Mouse (Mus musculus): ENCODE results near the gene Atp1a1. TPM values are rescaled to one million over a fixed set of nuclear protein-coding genes. Genes with fewer than 3 reads are reported as not detected.

Gene Atp1a1
- polyA plus RNA-seq, 1 experiment from 2014 or later, result 89.9 TPM

DNA sequence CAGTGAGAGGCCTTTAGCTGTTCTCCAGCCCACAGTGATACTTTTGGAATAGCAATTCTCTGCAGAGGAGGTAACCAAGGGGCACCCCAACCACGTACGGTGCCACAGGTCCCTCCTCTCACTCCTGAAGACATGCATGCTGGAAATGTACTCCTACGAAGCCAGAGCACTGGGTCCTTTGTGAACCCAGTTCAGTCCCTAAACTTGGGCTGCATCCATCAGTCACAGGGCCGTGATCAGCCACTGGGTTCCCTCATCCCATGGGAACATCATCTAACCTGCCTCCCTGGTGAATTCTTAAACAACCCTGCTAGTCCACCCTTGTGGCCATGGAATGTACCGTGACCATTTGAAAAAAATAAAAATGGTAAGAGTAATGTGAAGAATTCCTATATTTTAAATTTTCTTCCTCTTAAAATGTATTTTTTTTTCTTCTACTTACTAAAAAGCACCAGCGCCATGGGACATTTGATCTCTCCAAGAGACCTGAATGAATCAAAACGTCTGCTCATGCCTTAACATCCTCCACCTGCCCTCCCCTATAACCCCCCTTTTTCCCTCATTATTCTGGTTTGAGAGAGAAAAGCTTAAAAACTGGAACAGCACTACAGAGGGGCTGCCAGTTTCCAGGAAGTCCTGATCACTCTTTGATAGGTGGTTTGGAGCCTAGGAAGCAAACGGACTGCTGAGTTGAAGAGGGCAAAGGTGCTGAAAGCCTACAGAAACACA is 5.1 kb downstream of the Atp1a1 start:
- no peak overlapping the region for H3K4me2 ChIP-seq (replicated peaks; ENCODE audit: low read depth, low read length)
- no peak overlapping the region for H3K9ac ChIP-seq (ENCODE audit: low read depth, low read length)
- no peak overlapping the region for H3K4me3 ChIP-seq (ENCODE audit: low read depth, low read length)
- no peaks in the 10 kb centered on the region; the same call in 1 of the 2 replicates for H3K4me1 ChIP-seq (replicated peaks; ENCODE audit: control insufficient read depth, insufficient read depth, low read length)
- H3K27ac ChIP-seq (ENCODE audit: low read depth, low read length), result no peak overlapping the region
- H3K27me3 ChIP-seq (ENCODE audit: control insufficient read depth, insufficient read depth, low read length), result no peaks in the 10 kb centered on the region
- H3K9me3 ChIP-seq (ENCODE audit: control insufficient read depth, low read length), result no peaks in the 10 kb centered on the region
- 0 out of 2 replicates have a peak, but pooled peaks cover 2% of the 10 kb centered on the region for H3K36me3 ChIP-seq (ENCODE audit: control insufficient read depth, insufficient read depth, low read length)
- ATAC-seq (ENCODE audit: low FRiP score), result no peak
- DNase-seq (ENCODE audit: low spot score), result no peak
- 70% methylated on average over 8 of the region's 8 CpGs for WGBS

DNA sequence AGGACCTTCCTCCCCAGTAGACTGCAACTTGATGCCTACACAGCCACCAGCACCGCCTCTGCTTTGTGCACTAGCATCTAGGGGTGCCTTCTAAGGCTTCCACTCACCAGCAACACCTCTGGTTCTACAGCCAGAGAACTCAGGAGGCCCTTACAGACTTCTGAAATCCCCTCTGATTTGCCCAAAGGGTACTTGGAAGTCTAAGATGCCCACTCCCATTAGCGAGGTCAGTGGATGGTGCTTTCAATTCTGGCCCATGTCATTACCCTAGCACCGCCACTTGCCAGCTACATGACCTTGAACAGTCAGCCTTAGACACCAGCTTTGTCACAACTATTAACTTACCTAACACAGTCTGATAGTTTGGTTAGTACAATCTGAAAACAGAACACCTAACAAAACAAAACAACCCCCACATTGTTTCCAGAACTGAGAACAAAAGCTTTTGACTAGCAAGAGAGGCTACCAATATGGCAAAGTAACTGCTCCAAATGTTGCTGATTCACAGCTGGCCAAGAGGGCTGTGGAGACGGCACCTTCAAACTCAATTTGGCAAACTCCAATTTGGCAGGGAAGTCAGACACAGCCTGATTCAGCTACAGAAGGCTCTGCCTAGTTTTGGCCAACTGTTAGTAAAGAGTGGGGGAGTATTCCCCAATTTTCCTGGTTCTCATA is 6.1 kb downstream of the Atp1a1 start:
- no peak for ATAC-seq (ENCODE audit: low FRiP score)
- no peaks in the 10 kb centered on the region for H3K9me3 ChIP-seq (ENCODE audit: control insufficient read depth, low read length)
- no peaks in the 10 kb centered on the region; the same call in 1 of the 2 replicates for H3K4me1 ChIP-seq (replicated peaks; ENCODE audit: control insufficient read depth, insufficient read depth, low read length)
- no peak for DNase-seq (ENCODE audit: low spot score)
- H3K27me3 ChIP-seq (ENCODE audit: control insufficient read depth, insufficient read depth, low read length), result no peaks in the 10 kb centered on the region
- no peak overlapping the region for H3K9ac ChIP-seq (ENCODE audit: low read depth, low read length)
- H3K27ac ChIP-seq (ENCODE audit: low read depth, low read length), result no peak overlapping the region
- no peak overlapping the region for H3K4me3 ChIP-seq (ENCODE audit: low read depth, low read length)
- H3K4me2 ChIP-seq (replicated peaks; ENCODE audit: low read depth, low read length), result no peak overlapping the region
- 68% methylated on average over 4 of the region's 4 CpGs for WGBS
- 0 out of 2 replicates have a peak, but pooled peaks cover 2% of the 10 kb centered on the region for H3K36me3 ChIP-seq (ENCODE audit: control insufficient read depth, insufficient read depth, low read length)

GRCm38 (mm10) chr3:101597317-101598096 is 7.0 kb downstream of the Atp1a1 start:
- no peak overlapping the region for H3K27ac ChIP-seq (ENCODE audit: low read depth, low read length)
- ATAC-seq (ENCODE audit: low FRiP score), result no peak
- 32% methylated on average over 10 of the region's 10 CpGs for WGBS
- no peak for DNase-seq (ENCODE audit: low spot score)
- H3K27me3 ChIP-seq (ENCODE audit: control insufficient read depth, insufficient read depth, low read length), result no peaks in the 10 kb centered on the region
- no peak overlapping the region for H3K4me3 ChIP-seq (ENCODE audit: low read depth, low read length)
- 0 out of 2 replicates have a peak, but pooled peaks cover 2% of the 10 kb centered on the region for H3K36me3 ChIP-seq (ENCODE audit: control insufficient read depth, insufficient read depth, low read length)
- H3K4me1 ChIP-seq (replicated peaks; ENCODE audit: control insufficient read depth, insufficient read depth, low read length), result no peaks in the 10 kb centered on the region; the same call in 1 of the 2 replicates
- H3K4me2 ChIP-seq (replicated peaks; ENCODE audit: low read depth, low read length), result no peak overlapping the region
- H3K9me3 ChIP-seq (ENCODE audit: control insufficient read depth, low read length), result no peaks in the 10 kb centered on the region
- no peak overlapping the region for H3K9ac ChIP-seq (ENCODE audit: low read depth, low read length)

DNA sequence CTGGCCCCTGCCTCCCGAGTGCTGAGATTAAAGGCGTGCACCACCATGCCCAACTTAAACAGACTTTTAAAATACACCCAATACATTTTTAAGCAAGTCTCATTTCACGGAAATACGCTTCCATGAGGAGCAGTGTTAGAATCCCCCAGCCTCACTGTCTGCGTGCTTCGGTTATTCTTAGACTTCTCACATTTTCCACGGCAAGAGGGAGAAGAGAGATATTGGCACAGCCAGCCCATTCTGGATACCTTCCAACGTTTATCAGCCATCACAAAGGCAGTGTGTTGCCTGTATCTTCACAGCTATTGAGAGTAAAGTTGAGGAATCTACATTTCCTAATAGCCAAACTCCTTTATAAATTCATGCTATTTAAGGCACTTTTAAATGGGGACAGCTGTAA is 7.8 kb downstream of the Atp1a1 start:
- Histone ChIP-seq H3K4me1 (replicated peaks; ENCODE audit: control insufficient read depth, insufficient read depth, low read length) (no peaks in the 10 kb centered on the region; the same call in 1 of the 2 replicates), H3K4me3 (ENCODE audit: low read depth, low read length) (no peak overlapping the region), H3K27ac (ENCODE audit: low read depth, low read length) (no peak overlapping the region), H3K27me3 (ENCODE audit: control insufficient read depth, insufficient read depth, low read length) (no peaks in the 10 kb centered on the region), H3K36me3 (ENCODE audit: control insufficient read depth, insufficient read depth, low read length) (0 out of 2 replicates have a peak, but pooled peaks cover 2% of the 10 kb centered on the region), H3K9me3 (ENCODE audit: control insufficient read depth, low read length) (no peaks in the 10 kb centered on the region), H3K4me2 (replicated peaks; ENCODE audit: low read depth, low read length) (no peak overlapping the region), H3K9ac (ENCODE audit: low read depth, low read length) (no peak overlapping the region)
- DNase-seq (ENCODE audit: low spot score) (no peak), ATAC-seq (ENCODE audit: low FRiP score) (no peak)
- 74% methylated on average over 8 of the region's 8 CpGs for WGBS

DNA sequence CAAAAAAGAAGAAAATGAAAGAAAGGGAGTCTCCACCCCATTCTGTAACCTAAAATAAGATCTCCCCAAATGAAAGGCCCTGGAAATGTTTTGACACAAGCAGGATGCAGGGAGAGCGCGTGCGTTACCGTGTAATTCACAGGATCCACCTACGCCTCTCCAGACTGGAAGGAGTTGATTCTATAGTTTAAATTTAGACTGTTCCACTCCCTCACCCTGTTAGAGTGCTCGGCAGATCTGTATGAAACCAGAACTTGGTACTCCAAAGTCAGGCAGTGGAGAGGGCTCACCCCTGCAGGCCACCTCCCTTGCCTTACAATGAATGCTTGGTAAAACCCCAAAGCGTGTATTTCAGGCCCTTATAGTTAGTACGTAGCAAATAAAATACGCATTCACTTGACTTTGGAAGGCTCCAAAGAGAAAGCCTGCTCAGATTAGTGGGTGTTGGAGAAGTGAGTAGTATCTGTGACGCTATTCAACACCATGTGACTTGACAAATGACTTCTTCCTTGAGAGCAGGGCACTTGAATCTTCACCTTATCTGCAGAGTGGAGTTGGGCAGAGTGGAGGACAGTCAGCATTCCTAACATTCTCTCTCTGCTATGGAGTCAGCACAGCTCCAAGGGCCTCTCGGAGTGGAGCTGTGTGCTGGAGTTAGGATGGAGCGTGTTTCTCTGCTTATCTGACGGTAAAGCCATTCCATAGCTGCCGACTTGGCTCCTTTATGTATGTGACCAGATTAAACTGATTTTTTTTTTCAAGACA is 8.4 kb downstream of the Atp1a1 start:
- no peak overlapping the region for H3K4me2 ChIP-seq (replicated peaks; ENCODE audit: low read depth, low read length)
- no peaks in the 10 kb centered on the region; the same call in 1 of the 2 replicates for H3K4me1 ChIP-seq (replicated peaks; ENCODE audit: control insufficient read depth, insufficient read depth, low read length)
- no peaks in the 10 kb centered on the region for H3K27me3 ChIP-seq (ENCODE audit: control insufficient read depth, insufficient read depth, low read length)
- H3K4me3 ChIP-seq (ENCODE audit: low read depth, low read length), result no peak overlapping the region
- ATAC-seq (ENCODE audit: low FRiP score), result no peak
- no peak for DNase-seq (ENCODE audit: low spot score)
- 77% methylated on average over 14 of the region's 14 CpGs for WGBS
- H3K9me3 ChIP-seq (ENCODE audit: control insufficient read depth, low read length), result no peaks in the 10 kb centered on the region
- no peak overlapping the region for H3K9ac ChIP-seq (ENCODE audit: low read depth, low read length)
- no peak overlapping the region for H3K27ac ChIP-seq (ENCODE audit: low read depth, low read length)
- 0 out of 2 replicates have a peak, but pooled peaks cover 2% of the 10 kb centered on the region for H3K36me3 ChIP-seq (ENCODE audit: control insufficient read depth, insufficient read depth, low read length)

GRCm38 (mm10) chr3:101594982-101595381 is 9.5 kb downstream of the Atp1a1 start:
- Histone ChIP-seq H3K27ac (ENCODE audit: low read depth, low read length) (no peak overlapping the region), H3K9ac (ENCODE audit: low read depth, low read length) (no peak overlapping the region), H3K36me3 (ENCODE audit: control insufficient read depth, insufficient read depth, low read length) (peaks cover 10% of the 10 kb centered on the region), H3K9me3 (ENCODE audit: control insufficient read depth, low read length) (no peaks in the 10 kb centered on the region), H3K27me3 (ENCODE audit: control insufficient read depth, insufficient read depth, low read length) (no peaks in the 10 kb centered on the region), H3K4me3 (ENCODE audit: low read depth, low read length) (no peak overlapping the region), H3K4me1 (replicated peaks; ENCODE audit: control insufficient read depth, insufficient read depth, low read length) (no peaks in the 10 kb centered on the region; the same call in 1 of the 2 replicates), H3K4me2 (replicated peaks; ENCODE audit: low read depth, low read length) (no peak overlapping the region)
- no peak for DNase-seq (ENCODE audit: low spot score)
- ATAC-seq (ENCODE audit: low FRiP score), result no peak
- 81% methylated on average over 5 of the region's 5 CpGs for WGBS

DNA sequence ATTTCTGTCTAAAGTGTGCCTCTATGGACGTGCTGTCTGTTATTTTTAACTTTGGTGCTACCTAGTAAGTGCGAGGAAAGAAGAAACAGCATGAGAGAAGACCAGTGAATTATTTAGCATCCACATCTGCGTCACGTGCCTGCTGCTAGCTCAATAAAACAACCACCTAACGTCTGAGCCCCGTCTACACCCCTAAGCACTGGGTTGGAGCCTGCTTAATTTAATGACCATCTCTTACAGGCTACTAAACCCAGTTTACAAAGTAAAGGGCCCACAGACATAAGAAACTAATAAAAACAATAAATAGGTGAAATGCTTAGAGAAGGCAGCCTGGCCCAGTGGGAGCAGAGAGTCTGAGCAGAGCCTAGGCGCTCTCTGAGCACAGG is 11.2 kb downstream of the Atp1a1 start:
- ATAC-seq (ENCODE audit: low FRiP score), result no peak

More for the DNA sequence above, 11.2 kb downstream of the Atp1a1 start:
- no peak overlapping the region for H3K27ac ChIP-seq (ENCODE audit: low read depth, low read length)
- WGBS, result 76% methylated on average over 7 of the region's 7 CpGs
- H3K4me1 ChIP-seq (replicated peaks; ENCODE audit: control insufficient read depth, insufficient read depth, low read length), result no peaks in the 10 kb centered on the region; the same call in 1 of the 2 replicates
- no peaks in the 10 kb centered on the region for H3K27me3 ChIP-seq (ENCODE audit: control insufficient read depth, insufficient read depth, low read length)
- H3K4me2 ChIP-seq (replicated peaks; ENCODE audit: low read depth, low read length), result no peak overlapping the region
- no peak overlapping the region for H3K9ac ChIP-seq (ENCODE audit: low read depth, low read length)
- H3K4me3 ChIP-seq (ENCODE audit: low read depth, low read length), result no peak overlapping the region
- no peak for DNase-seq (ENCODE audit: low spot score)
- H3K9me3 ChIP-seq (ENCODE audit: control insufficient read depth, low read length), result no peaks in the 10 kb centered on the region
- H3K36me3 ChIP-seq (ENCODE audit: control insufficient read depth, insufficient read depth, low read length), result peaks cover 16% of the 10 kb centered on the region
